Mouse (Mus musculus): ENCODE measurements around the gene Dlgap1. TPM values are rescaled to one million over a fixed set of nuclear protein-coding genes. Genes with fewer than 3 reads are reported as not detected.

Gene Dlgap1
- polyA plus RNA-seq, 1 experiment from 2014 or later: 1.3 TPM

DNA sequence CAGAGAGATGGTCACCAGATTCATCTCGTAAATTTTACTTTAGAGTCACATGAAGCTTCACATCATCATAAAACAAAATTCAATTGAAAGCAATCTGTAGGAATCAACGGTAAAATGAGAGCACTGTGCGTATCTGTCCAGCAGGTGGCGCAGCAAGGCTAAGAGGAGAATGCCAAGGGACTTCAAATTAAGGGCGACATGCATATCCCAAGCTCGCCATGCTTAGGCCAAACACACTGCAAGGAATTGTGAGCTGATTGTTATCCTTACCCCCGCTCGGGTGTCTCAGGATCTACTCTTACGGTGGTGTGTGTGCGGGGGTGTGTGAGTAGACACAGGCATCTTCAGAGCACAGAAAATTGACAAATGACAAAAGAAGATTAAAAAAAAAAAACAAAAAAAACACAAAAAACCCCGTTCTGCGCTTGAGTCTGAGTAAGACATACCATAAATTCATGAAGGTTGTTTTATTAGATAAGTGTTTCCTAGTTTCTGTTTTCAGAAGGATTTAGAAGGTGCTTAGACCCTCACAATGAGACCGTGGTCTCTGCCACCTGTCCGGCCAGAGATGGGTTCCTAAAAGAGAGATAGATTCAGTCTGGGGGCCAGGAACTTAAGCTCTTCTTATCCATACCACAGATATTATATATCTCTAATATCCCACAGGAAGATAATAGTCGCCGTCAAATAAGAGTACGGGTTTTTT lies 461.0 kb downstream of the Dlgap1 start:
- Histone ChIP-seq H3K4me3 (ENCODE audit: low read length) (no peak overlapping the region), H3K9ac (ENCODE audit: low read depth, low read length) (no peak overlapping the region), H3K9me3 (ENCODE audit: control insufficient read depth, low read length) (no peaks in the 10 kb centered on the region), H3K27me3 (replicated peaks; ENCODE audit: control insufficient read depth, insufficient read depth, low read length) (no peaks in the 10 kb centered on the region), H3K4me1 (ENCODE audit: control insufficient read depth, insufficient read depth, low read length) (no peaks in the 10 kb centered on the region), H3K27ac (ENCODE audit: low read length) (no peak overlapping the region), H3K36me3 (ENCODE audit: control insufficient read depth, insufficient read depth, low read length) (no peaks in the 10 kb centered on the region), H3K4me2 (ENCODE audit: low read depth, low read length) (no peak overlapping the region; the same call in 1 of the 2 replicates)
- peak; percentile 66; the same call in 1 of the 2 replicates for ATAC-seq
- WGBS: 16% methylated on average over 17 of the region's 17 CpGs

DNA sequence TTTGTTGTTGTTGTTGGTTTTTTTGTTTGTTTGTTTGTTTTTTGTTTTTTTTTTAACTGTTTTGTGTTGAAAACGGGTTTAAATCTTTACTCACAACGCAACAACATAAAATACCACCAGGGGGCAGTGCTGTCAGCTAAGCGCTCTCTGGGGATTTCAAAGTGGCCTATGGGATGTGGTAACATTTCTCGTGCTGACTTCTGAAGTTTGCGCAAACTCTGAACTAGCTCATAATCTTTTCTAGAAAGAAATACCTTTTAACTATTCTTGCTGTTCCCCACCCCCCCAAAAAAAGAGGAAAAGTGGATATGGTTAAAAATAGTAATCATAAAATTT lies 461.5 kb downstream of the Dlgap1 start:
- Histone ChIP-seq H3K27ac (ENCODE audit: low read length) (no peak overlapping the region), H3K27me3 (replicated peaks; ENCODE audit: control insufficient read depth, insufficient read depth, low read length) (no peaks in the 10 kb centered on the region), H3K9ac (ENCODE audit: low read depth, low read length) (no peak overlapping the region), H3K4me3 (ENCODE audit: low read length) (no peak overlapping the region), H3K4me1 (ENCODE audit: control insufficient read depth, insufficient read depth, low read length) (no peaks in the 10 kb centered on the region), H3K36me3 (ENCODE audit: control insufficient read depth, insufficient read depth, low read length) (no peaks in the 10 kb centered on the region), H3K9me3 (ENCODE audit: control insufficient read depth, low read length) (no peaks in the 10 kb centered on the region), H3K4me2 (ENCODE audit: low read depth, low read length) (no peak overlapping the region)
- no peak for ATAC-seq
- 17% methylated on average over 5 of the region's 5 CpGs for WGBS

DNA sequence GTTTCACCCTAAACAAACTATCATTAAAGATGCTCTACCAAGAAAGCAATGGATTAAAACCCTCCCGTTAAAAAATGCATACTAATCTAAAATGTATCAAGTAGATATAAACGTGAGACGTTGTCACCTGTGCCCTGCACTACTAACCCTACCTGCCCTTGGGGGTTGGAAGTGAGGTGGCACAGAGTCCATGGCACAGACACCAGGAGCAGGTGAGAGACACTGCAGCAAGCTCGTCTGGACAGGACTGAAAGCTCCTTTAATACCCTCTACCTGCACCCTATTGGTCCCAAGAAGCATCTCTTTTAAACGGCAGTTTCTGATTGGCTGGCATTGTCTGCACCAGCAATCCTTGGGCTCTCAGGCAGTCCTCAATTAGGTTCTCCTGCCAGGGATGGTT lies 464.0 kb downstream of the Dlgap1 start:
- no peaks in the 10 kb centered on the region for H3K36me3 ChIP-seq (ENCODE audit: control insufficient read depth, insufficient read depth, low read length)
- no peaks in the 10 kb centered on the region for H3K4me1 ChIP-seq (ENCODE audit: control insufficient read depth, insufficient read depth, low read length)
- no peaks in the 10 kb centered on the region for H3K9me3 ChIP-seq (ENCODE audit: control insufficient read depth, low read length)
- ATAC-seq: no peak
- no peak overlapping the region for H3K4me2 ChIP-seq (ENCODE audit: low read depth, low read length)
- H3K9ac ChIP-seq (ENCODE audit: low read depth, low read length): no peak overlapping the region
- H3K4me3 ChIP-seq (ENCODE audit: low read length): no peak overlapping the region
- H3K27ac ChIP-seq (ENCODE audit: low read length): no peak overlapping the region
- no peaks in the 10 kb centered on the region for H3K27me3 ChIP-seq (replicated peaks; ENCODE audit: control insufficient read depth, insufficient read depth, low read length)
- 73% methylated on average over 5 of the region's 5 CpGs for WGBS

GRCm38 (mm10) chr17:70434549-70434948 lies 465.7 kb downstream of the Dlgap1 start:
- no peak overlapping the region for H3K4me3 ChIP-seq (ENCODE audit: low read length)
- no peak overlapping the region for H3K9ac ChIP-seq (ENCODE audit: low read depth, low read length)
- H3K9me3 ChIP-seq (ENCODE audit: control insufficient read depth, low read length): no peaks in the 10 kb centered on the region
- 88% methylated on average over 6 of the region's 6 CpGs for WGBS
- no peak for ATAC-seq
- no peaks in the 10 kb centered on the region for H3K4me1 ChIP-seq (ENCODE audit: control insufficient read depth, insufficient read depth, low read length)
- H3K27ac ChIP-seq (ENCODE audit: low read length): no peak overlapping the region
- H3K36me3 ChIP-seq (ENCODE audit: control insufficient read depth, insufficient read depth, low read length): no peaks in the 10 kb centered on the region
- no peaks in the 10 kb centered on the region for H3K27me3 ChIP-seq (replicated peaks; ENCODE audit: control insufficient read depth, insufficient read depth, low read length)
- no peak overlapping the region for H3K4me2 ChIP-seq (ENCODE audit: low read depth, low read length)

DNA sequence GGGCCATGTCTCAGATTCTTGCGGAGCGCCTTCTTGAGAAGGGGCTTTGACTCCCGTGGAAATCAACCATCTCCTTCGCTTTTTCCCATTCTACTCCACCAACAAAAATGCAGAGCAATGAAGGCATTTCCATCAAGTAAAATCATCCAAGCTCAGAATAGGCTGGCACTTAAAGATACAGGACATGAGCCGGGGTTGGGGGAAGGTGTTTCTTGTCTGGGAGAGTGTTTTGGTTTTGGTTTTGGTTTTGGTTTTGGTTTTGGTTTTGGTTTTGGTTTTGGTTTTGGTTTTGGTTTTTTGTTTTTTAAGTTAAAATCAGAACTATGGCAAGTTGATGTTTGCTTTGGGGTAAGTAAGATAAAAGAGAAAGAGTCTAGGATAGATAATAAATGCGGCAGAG lies 466.7 kb downstream of the Dlgap1 start:
- no peaks in the 10 kb centered on the region for H3K27me3 ChIP-seq (replicated peaks; ENCODE audit: control insufficient read depth, insufficient read depth, low read length)
- 86% methylated on average over 6 of the region's 6 CpGs for WGBS
- H3K9me3 ChIP-seq (ENCODE audit: control insufficient read depth, low read length): no peaks in the 10 kb centered on the region
- H3K4me1 ChIP-seq (ENCODE audit: control insufficient read depth, insufficient read depth, low read length): no peaks in the 10 kb centered on the region
- no peak for ATAC-seq
- H3K9ac ChIP-seq (ENCODE audit: low read depth, low read length): no peak overlapping the region
- H3K36me3 ChIP-seq (ENCODE audit: control insufficient read depth, insufficient read depth, low read length): no peaks in the 10 kb centered on the region
- no peak overlapping the region for H3K27ac ChIP-seq (ENCODE audit: low read length)
- H3K4me3 ChIP-seq (ENCODE audit: low read length): no peak overlapping the region
- no peak overlapping the region for H3K4me2 ChIP-seq (ENCODE audit: low read depth, low read length)

DNA sequence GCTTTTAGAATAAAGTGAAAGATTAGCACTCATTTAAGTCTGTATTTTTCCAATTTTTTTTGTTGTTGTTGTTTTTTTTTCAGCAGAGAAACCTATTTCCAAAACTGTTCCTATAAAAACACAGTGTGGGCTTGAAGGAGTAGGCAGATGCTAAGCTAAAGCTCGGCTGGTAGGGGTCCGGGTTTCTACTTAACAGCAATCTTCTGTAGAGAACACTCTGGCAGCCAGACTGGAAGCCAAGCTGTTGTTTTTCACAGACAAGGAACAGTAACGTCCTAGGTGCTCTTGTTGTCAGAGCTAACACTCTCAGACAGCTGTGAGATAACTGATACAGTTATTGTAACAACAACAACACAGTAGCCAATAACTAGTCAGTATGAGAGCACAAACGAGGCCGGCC lies 468.4 kb downstream of the Dlgap1 start:
- no peak for ATAC-seq
- H3K27ac ChIP-seq (ENCODE audit: low read length): no peak overlapping the region
- no peaks in the 10 kb centered on the region for H3K36me3 ChIP-seq (ENCODE audit: control insufficient read depth, insufficient read depth, low read length)
- H3K4me2 ChIP-seq (ENCODE audit: low read depth, low read length): no peak overlapping the region
- no peaks in the 10 kb centered on the region for H3K9me3 ChIP-seq (ENCODE audit: control insufficient read depth, low read length)
- no peaks in the 10 kb centered on the region for H3K4me1 ChIP-seq (ENCODE audit: control insufficient read depth, insufficient read depth, low read length)
- no peaks in the 10 kb centered on the region for H3K27me3 ChIP-seq (replicated peaks; ENCODE audit: control insufficient read depth, insufficient read depth, low read length)
- H3K4me3 ChIP-seq (ENCODE audit: low read length): no peak overlapping the region
- WGBS: 75% methylated on average over 5 of the region's 5 CpGs
- no peak overlapping the region for H3K9ac ChIP-seq (ENCODE audit: low read depth, low read length)

DNA sequence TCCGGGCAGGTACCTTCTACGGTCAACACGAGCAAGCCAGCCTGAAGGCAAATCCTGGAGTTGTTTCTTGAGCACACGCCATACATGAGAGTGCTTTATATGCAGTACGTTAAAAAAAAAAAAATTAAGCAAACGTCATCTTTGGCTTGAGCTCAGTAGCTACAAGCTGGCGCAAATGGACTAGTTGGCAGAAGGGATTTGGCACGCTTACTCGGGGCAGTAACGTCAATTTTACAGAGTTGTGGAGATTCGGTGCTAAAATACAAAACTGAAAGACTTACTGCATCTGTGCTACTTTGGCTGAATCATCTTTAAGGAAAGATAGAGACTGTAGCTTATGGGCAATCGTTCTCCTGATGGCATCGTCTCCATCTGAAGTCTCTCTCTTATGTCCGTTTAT lies 474.1 kb downstream of the Dlgap1 start:
- no peak overlapping the region for H3K4me2 ChIP-seq (ENCODE audit: low read depth, low read length)
- no peak overlapping the region for H3K9ac ChIP-seq (ENCODE audit: low read depth, low read length)
- no peak for ATAC-seq
- H3K9me3 ChIP-seq (ENCODE audit: control insufficient read depth, low read length): no peaks in the 10 kb centered on the region
- no peaks in the 10 kb centered on the region for H3K27me3 ChIP-seq (replicated peaks; ENCODE audit: control insufficient read depth, insufficient read depth, low read length)
- H3K27ac ChIP-seq (ENCODE audit: low read length): no peak overlapping the region
- H3K4me1 ChIP-seq (ENCODE audit: control insufficient read depth, insufficient read depth, low read length): no peaks in the 10 kb centered on the region
- H3K4me3 ChIP-seq (ENCODE audit: low read length): no peak overlapping the region
- 88% methylated on average over 14 of the region's 14 CpGs for WGBS
- H3K36me3 ChIP-seq (ENCODE audit: control insufficient read depth, insufficient read depth, low read length): no peaks in the 10 kb centered on the region

GRCm38 (mm10) chr17:70446451-70446850 lies 477.6 kb downstream of the Dlgap1 start:
- H3K4me3 ChIP-seq (ENCODE audit: low read length): no peak overlapping the region
- H3K9me3 ChIP-seq (ENCODE audit: control insufficient read depth, low read length): no peaks in the 10 kb centered on the region
- H3K36me3 ChIP-seq (ENCODE audit: control insufficient read depth, insufficient read depth, low read length): no peaks in the 10 kb centered on the region
- no peak overlapping the region for H3K27ac ChIP-seq (ENCODE audit: low read length)
- WGBS: 67% methylated on average over 8 of the region's 8 CpGs
- H3K4me1 ChIP-seq (ENCODE audit: control insufficient read depth, insufficient read depth, low read length): no peaks in the 10 kb centered on the region
- no peaks in the 10 kb centered on the region for H3K27me3 ChIP-seq (replicated peaks; ENCODE audit: control insufficient read depth, insufficient read depth, low read length)
- no peak overlapping the region for H3K4me2 ChIP-seq (ENCODE audit: low read depth, low read length)
- no peak overlapping the region for H3K9ac ChIP-seq (ENCODE audit: low read depth, low read length)
- ATAC-seq: no peak

DNA sequence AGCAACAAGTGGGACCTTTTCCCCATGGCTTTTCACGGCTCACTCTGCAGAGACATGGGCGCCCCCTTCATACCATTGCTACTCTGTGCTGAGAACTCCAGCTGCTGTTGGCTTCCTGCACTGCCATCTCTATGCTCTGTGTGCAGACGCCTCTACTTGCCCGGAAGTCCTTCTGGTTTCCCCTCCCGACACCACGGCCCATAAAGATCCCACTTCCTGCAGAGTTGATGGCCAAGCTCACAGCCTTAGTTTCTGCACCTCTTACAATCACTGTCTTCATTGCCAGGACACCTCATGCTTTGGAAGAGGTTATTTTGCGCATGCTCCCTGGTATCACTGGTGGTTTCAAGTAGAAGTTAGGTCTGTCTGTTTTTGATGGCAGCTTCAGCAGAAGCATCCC lies 486.2 kb downstream of the Dlgap1 start:
- H3K4me2 ChIP-seq (ENCODE audit: low read depth, low read length): no peak overlapping the region
- ATAC-seq: no peak
- no peaks in the 10 kb centered on the region for H3K36me3 ChIP-seq (ENCODE audit: control insufficient read depth, insufficient read depth, low read length)
- no peaks in the 10 kb centered on the region for H3K9me3 ChIP-seq (ENCODE audit: control insufficient read depth, low read length)
- H3K4me3 ChIP-seq (ENCODE audit: low read length): no peak overlapping the region
- no peak overlapping the region for H3K27ac ChIP-seq (ENCODE audit: low read length)
- no peaks in the 10 kb centered on the region for H3K27me3 ChIP-seq (replicated peaks; ENCODE audit: control insufficient read depth, insufficient read depth, low read length)
- H3K9ac ChIP-seq (ENCODE audit: low read depth, low read length): no peak overlapping the region
- 83% methylated on average over 7 of the region's 7 CpGs for WGBS
- H3K4me1 ChIP-seq (ENCODE audit: control insufficient read depth, insufficient read depth, low read length): no peaks in the 10 kb centered on the region

GRCm38 (mm10) chr17:70457103-70457502 lies 488.2 kb downstream of the Dlgap1 start:
- Histone ChIP-seq H3K4me1 (ENCODE audit: control insufficient read depth, insufficient read depth, low read length) (no peaks in the 10 kb centered on the region), H3K36me3 (ENCODE audit: control insufficient read depth, insufficient read depth, low read length) (no peaks in the 10 kb centered on the region), H3K4me3 (ENCODE audit: low read length) (no peak overlapping the region), H3K27me3 (replicated peaks; ENCODE audit: control insufficient read depth, insufficient read depth, low read length) (no peaks in the 10 kb centered on the region), H3K4me2 (ENCODE audit: low read depth, low read length) (no peak overlapping the region), H3K9me3 (ENCODE audit: control insufficient read depth, low read length) (no peaks in the 10 kb centered on the region), H3K27ac (ENCODE audit: low read length) (no peak overlapping the region), H3K9ac (ENCODE audit: low read depth, low read length) (no peak overlapping the region)
- no peak for ATAC-seq
- WGBS: 73% methylated on average over 1 of the region's 1 CpGs
